Mouse (Mus musculus): Measurements from ENCODE around the gene Fyb. TPM values are rescaled to one million over a fixed set of nuclear protein-coding genes. Genes with fewer than 3 reads are reported as not detected.

Fyb gene
- polyA plus RNA-seq, 2 experiments = 8.3 to 19.5 TPM

DNA sequence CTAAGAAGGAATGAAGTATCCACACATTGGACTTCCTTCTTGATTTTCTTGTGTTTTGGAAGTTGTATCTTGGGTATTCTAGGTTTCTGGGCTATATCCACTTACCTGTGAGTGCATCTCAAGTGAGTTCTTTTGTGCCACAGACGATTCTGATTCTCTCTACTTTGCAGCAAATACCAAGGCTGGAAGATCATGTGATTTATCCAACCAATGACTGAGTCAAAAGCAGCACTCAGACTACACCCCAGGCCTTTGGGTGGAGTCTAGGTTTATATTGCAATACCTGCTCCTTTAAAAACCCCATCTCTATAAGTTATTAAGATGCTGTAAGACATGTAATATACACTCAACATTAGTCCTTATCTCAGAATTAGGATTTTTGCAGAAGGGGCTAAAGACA is 77.7 kb downstream of the Fyb start:
- no peak overlapping the region for H3K9ac ChIP-seq (replicated peaks)
- H3K27me3 ChIP-seq (ENCODE audit: control insufficient read depth, insufficient read depth, low read length) = no peaks in the 10 kb centered on the region
- no peak overlapping the region for H3K4me2 ChIP-seq (ENCODE audit: low read depth)
- TF ChIP-seq EP300 (IDR thresholded peaks at IDR 0.05; ENCODE audit: low read depth) (no peak), CTCF (IDR thresholded peaks at IDR 0.05; ENCODE audit: low read depth) (no peak)
- no peaks in the 10 kb centered on the region for H3K9me3 ChIP-seq (ENCODE audit: control insufficient read depth, low read length)
- peaks cover 0 to 1% of the 10 kb centered on the region in 2 experiments; a peak in 1 of 4 replicates for H3K4me1 ChIP-seq (replicated peaks; ENCODE audit: control insufficient read depth in 2 of 2, insufficient read depth in 2 of 2, low read length in 1 of 2)
- no peak overlapping the region for H3K4me3 ChIP-seq (ENCODE audit: insufficient read depth in 1 of 2, low read depth in 2 of 2, low read length in 2 of 2)
- H3K27ac ChIP-seq = no peak overlapping the region
- ATAC-seq (ENCODE audit: insufficient read depth) (no peak), DNase-seq (ENCODE audit: low read depth in 3 of 3, low spot score in 3 of 3) (no peak)
- 42% methylated on average over 1 of the region's 1 CpGs for WGBS (ENCODE audit: insufficient replicate concordance)
- no peaks in the 10 kb centered on the region for H3K36me3 ChIP-seq (replicated peaks; ENCODE audit: control insufficient read depth, insufficient read depth, low read depth)

GRCm38 (mm10) chr15:6601330-6601729 is 78.7 kb downstream of the Fyb start:
- H3K4me2 ChIP-seq (ENCODE audit: low read depth) = no peak overlapping the region
- ATAC-seq (ENCODE audit: insufficient read depth) (no peak), DNase-seq (ENCODE audit: low read depth in 3 of 3, low spot score in 3 of 3) (no peak)
- H3K27ac ChIP-seq = no peak overlapping the region
- no peaks in the 10 kb centered on the region for H3K9me3 ChIP-seq (ENCODE audit: control insufficient read depth, low read length)
- 23% methylated on average over 6 of the region's 6 CpGs for WGBS (ENCODE audit: insufficient replicate concordance)
- no peaks in the 10 kb centered on the region for H3K36me3 ChIP-seq (replicated peaks; ENCODE audit: control insufficient read depth, insufficient read depth, low read depth)
- no peak overlapping the region for H3K9ac ChIP-seq (replicated peaks)
- no peaks in the 10 kb centered on the region for H3K27me3 ChIP-seq (ENCODE audit: control insufficient read depth, insufficient read depth, low read length)
- no peaks in the 10 kb centered on the region for H3K4me1 ChIP-seq (replicated peaks; ENCODE audit: control insufficient read depth in 2 of 2, insufficient read depth in 2 of 2, low read length in 1 of 2)
- H3K4me3 ChIP-seq (ENCODE audit: insufficient read depth in 1 of 2, low read depth in 2 of 2, low read length in 2 of 2) = no peak overlapping the region
- TF ChIP-seq EP300 (IDR thresholded peaks at IDR 0.05; ENCODE audit: low read depth) = no peak
- TF ChIP-seq CTCF (IDR thresholded peaks at IDR 0.05; ENCODE audit: low read depth) = no peak

- WGBS (ENCODE audit: insufficient replicate concordance) = 55% methylated on average over 4 of the region's 4 CpGs
- Histone ChIP-seq H3K27me3 (ENCODE audit: control insufficient read depth, insufficient read depth, low read length) (no peaks in the 10 kb centered on the region), H3K9ac (replicated peaks) (no peak overlapping the region), H3K4me2 (ENCODE audit: low read depth) (no peak overlapping the region), H3K9me3 (ENCODE audit: control insufficient read depth, low read length) (no peaks in the 10 kb centered on the region), H3K4me1 (replicated peaks; ENCODE audit: control insufficient read depth in 2 of 2, insufficient read depth in 2 of 2, low read length in 1 of 2) (no peaks in the 10 kb centered on the region), H3K27ac (no peak overlapping the region), H3K4me3 (ENCODE audit: insufficient read depth in 1 of 2, low read depth in 2 of 2, low read length in 2 of 2) (no peak overlapping the region), H3K36me3 (replicated peaks; ENCODE audit: control insufficient read depth, insufficient read depth, low read depth) (no peaks in the 10 kb centered on the region)
- ATAC-seq (ENCODE audit: insufficient read depth) (no peak), DNase-seq (ENCODE audit: low read depth in 3 of 3, low spot score in 3 of 3) (no peak)
- no peak for TF ChIP-seq EP300 (IDR thresholded peaks at IDR 0.05; ENCODE audit: low read depth)
- no peak for TF ChIP-seq CTCF (IDR thresholded peaks at IDR 0.05; ENCODE audit: low read depth)
Measured at GRCm38 (mm10) chr15:6602003-6602402, 79.3 kb downstream of the Fyb start.

- no peak overlapping the region for H3K27ac ChIP-seq
- WGBS (ENCODE audit: insufficient replicate concordance) = 65% methylated on average over 5 of the region's 5 CpGs
- no peaks in the 10 kb centered on the region for H3K36me3 ChIP-seq (replicated peaks; ENCODE audit: control insufficient read depth, insufficient read depth, low read depth)
- no peak for ATAC-seq (ENCODE audit: insufficient read depth)
- DNase-seq (ENCODE audit: low read depth in 3 of 3, low spot score in 3 of 3) = no peak
- H3K4me2 ChIP-seq (ENCODE audit: low read depth) = no peak overlapping the region
- H3K4me3 ChIP-seq (ENCODE audit: insufficient read depth in 1 of 2, low read depth in 2 of 2, low read length in 2 of 2) = no peak overlapping the region
- no peak for TF ChIP-seq CTCF (IDR thresholded peaks at IDR 0.05; ENCODE audit: low read depth)
- no peak for TF ChIP-seq EP300 (IDR thresholded peaks at IDR 0.05; ENCODE audit: low read depth)
- no peaks in the 10 kb centered on the region for H3K4me1 ChIP-seq (replicated peaks; ENCODE audit: control insufficient read depth in 2 of 2, insufficient read depth in 2 of 2, low read length in 1 of 2)
- no peaks in the 10 kb centered on the region for H3K27me3 ChIP-seq (ENCODE audit: control insufficient read depth, insufficient read depth, low read length)
- no peaks in the 10 kb centered on the region for H3K9me3 ChIP-seq (ENCODE audit: control insufficient read depth, low read length)
- no peak overlapping the region for H3K9ac ChIP-seq (replicated peaks)
Measured at GRCm38 (mm10) chr15:6610703-6611102, 88.0 kb downstream of the Fyb start.

DNA sequence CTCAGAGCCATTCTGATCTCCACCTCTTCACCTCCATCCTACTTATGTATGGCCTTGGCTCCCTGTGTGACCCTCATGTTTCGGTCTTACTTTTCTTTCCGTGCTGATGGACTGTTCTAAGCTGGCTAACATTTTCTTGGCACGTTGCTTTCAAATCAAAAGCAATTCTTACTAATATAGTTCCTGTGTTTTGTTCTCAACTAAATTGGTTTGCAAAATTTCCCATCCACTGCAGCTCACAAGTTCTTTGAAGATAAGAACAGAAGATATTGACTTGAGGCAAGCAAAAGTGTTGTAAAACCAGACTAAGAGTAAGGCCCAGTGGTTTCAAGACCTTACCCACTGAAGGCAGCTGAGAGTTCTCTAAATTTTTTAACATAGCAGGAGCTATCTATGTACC is 90.2 kb downstream of the Fyb start:
- Histone ChIP-seq H3K27me3 (ENCODE audit: control insufficient read depth, insufficient read depth, low read length) (no peaks in the 10 kb centered on the region), H3K27ac (no peak overlapping the region), H3K9ac (replicated peaks) (no peak overlapping the region), H3K9me3 (ENCODE audit: control insufficient read depth, low read length) (no peaks in the 10 kb centered on the region), H3K36me3 (replicated peaks; ENCODE audit: control insufficient read depth, insufficient read depth, low read depth) (no peaks in the 10 kb centered on the region), H3K4me3 (ENCODE audit: insufficient read depth in 1 of 2, low read depth in 2 of 2, low read length in 2 of 2) (no peak overlapping the region), H3K4me2 (ENCODE audit: low read depth) (no peak overlapping the region), H3K4me1 (replicated peaks; ENCODE audit: control insufficient read depth in 2 of 2, insufficient read depth in 2 of 2, low read length in 1 of 2) (no peaks in the 10 kb centered on the region)
- DNase-seq (ENCODE audit: low read depth in 3 of 3, low spot score in 3 of 3) (no peak), ATAC-seq (ENCODE audit: insufficient read depth) (no peak)
- TF ChIP-seq EP300 (IDR thresholded peaks at IDR 0.05; ENCODE audit: low read depth) (no peak), CTCF (IDR thresholded peaks at IDR 0.05; ENCODE audit: low read depth) (no peak)
- WGBS (ENCODE audit: insufficient replicate concordance) = 66% methylated on average over 3 of the region's 3 CpGs

Measured in liver, embryonic 14.5 days (tissue).